Mouse (Mus musculus): Measurements from ENCODE around the gene Dchs1.

GRCm38 (mm10) chr7:105703184-105703583, 84.3 kb downstream of the Dchs1 start:
- TF ChIP-seq CTCF (IDR thresholded peaks at IDR 0.05; ENCODE audit: extremely low read depth, insufficient read length, insufficient replicate concordance, low read depth, low read length), result no peak
- TF ChIP-seq POLR2A (IDR thresholded peaks at IDR 0.05; ENCODE audit: low read depth, low read length), result no peak

All from small intestine, adult 2 months (tissue).